Mouse (Mus musculus): ENCODE data around the gene Cmc4.

Cmc4 gene

GRCm38 (mm10) chrX:75415936-75416785 lies at the start of gene Cmc4, which contains the start of the genes Mtcp1 and Brcc3:
Gene Cmc4 (minus strand): TSS chrX:75416584.
Gene Mtcp1 (minus strand): TSS chrX:75416588.
Gene Brcc3 (plus strand): TSS chrX:75416628.
- in situ Hi-C loops (cut with MboI): no loop called here

DNA sequence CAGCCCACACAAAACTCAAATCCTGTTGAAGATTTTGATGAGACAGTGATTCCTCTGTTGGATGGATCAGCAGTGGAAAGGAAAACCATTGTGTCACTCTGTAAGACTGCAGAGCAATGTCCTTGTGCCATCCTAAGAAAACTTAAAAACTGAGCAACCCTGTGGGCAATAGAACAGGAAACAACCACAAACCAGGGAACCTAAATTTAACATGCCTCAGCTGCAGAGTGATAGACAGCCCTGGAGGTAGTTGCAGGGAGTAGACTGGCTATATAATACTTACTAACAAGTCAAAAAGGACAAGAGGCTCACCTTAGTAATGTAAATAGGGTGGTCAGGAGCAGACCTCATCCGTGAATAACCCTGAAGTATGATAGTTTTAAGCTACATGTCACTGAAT lies 38.2 kb upstream of the Cmc4 start:
- in situ Hi-C loops (cut with MboI): no loop called here

- in situ Hi-C loops (cut with MboI): no loop called here
Measured at GRCm38 (mm10) chrX:75409711-75410110, 6.7 kb downstream of the Cmc4 start.

DNA sequence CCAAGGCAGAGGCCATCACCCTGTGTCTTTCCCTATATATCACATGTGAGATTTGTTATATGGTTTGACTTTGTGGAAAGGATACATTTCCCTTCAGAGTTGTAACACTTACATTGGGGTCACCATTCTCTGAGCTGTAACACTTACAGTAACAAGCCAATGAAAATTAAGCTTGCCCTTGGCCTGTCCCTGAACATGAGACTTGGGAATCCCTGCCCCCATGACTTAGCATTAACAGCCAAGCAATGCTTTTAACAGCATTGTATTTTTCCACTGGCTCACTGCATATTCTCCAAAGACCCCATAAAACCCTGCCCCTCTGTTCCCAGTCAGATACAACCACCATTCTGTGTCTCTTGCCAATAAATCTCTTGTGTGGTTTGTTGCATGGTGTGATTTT lies 13.0 kb downstream of the Cmc4 start:
- in situ Hi-C loops (cut with MboI): no loop called here

DNA sequence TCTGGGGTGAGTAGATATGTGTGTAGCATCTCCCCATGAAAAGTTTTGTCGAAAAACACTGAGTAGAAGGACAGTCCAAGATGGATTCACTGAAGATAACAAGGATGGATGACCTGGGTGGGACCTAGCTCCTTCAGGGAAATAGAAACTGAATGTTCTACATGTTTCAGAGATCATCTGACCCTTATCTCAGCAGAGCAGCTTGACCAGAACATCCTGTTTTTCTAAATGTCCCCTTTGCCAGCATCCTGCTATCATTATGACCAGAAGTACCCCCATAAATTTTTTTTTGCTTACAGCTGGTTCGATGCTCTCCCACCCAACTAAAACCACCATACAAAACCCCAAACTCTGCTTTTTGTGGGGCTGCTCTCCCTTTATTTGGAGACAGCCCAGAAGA lies 13.7 kb downstream of the Cmc4 start:
- in situ Hi-C loops (cut with MboI): no loop called here

DNA sequence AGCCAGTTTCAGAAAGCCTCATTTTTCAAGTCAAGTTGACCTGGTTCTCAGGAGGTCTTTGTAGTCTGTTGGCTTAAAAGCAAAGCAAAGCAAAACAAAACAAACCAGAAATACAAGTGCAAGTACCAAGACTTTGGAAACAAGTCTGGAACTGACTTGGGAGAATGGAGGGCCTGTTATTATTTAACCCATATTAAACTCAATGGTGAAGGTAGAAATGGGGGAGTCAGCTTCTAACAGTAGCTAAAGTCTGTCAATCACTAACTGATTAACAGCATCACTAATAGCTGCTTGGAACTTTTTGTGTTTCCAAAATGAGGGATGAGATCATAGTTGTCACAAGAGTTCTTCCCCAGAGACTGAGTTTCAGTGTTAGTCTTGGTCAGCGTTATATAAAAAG lies 16.9 kb downstream of the Cmc4 start:
- in situ Hi-C loops (cut with MboI): no loop called here

- in situ Hi-C loops (cut with MboI): no loop called here
Measured at GRCm38 (mm10) chrX:75382195-75382771, 34.1 kb downstream of the Cmc4 start, which contains the start of the genes Fundc2 and F8. Gene Fundc2 (plus strand): TSS chrX:75382399. Gene F8 (minus strand): TSS chrX:75382615.

DNA sequence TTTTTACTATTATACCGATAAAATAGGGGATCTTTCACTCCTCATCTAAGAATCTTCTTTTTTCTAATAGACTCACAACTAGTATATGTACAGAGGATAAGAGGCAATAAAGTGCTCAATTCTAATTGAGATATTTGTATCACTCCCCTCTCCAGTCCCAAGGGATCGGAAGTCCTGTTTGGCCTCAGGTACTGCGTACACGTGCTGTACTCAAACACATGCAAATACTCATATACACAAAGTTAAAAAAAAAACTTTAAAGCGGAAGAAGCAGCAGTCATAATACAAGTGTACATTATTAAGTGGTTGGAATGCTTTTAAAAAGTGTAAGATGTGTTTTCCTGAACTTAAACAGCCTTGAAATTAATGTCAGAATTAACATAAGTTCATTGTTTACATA lies 34.7 kb downstream of the Cmc4 start:
- in situ Hi-C loops (cut with MboI): no loop called here

DNA sequence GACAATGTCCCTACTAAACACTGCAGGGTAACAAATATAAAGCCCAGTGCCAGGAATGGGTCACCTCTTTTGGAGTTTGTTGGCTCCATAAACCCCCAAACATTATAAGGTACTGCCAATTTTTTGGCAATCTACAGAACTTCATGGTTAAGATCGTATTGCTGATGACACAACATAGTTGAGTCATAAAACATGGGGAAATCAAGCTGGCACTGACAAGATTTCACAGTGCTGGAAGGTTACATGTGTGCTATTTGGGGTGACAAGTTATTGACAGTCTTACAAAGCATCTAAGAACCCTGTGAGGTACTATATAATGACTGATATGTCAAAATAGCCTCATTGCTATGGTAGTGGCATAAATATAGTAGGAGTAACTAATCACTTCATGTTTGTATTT lies 35.2 kb downstream of the Cmc4 start:
- in situ Hi-C loops (cut with MboI): no loop called here

DNA sequence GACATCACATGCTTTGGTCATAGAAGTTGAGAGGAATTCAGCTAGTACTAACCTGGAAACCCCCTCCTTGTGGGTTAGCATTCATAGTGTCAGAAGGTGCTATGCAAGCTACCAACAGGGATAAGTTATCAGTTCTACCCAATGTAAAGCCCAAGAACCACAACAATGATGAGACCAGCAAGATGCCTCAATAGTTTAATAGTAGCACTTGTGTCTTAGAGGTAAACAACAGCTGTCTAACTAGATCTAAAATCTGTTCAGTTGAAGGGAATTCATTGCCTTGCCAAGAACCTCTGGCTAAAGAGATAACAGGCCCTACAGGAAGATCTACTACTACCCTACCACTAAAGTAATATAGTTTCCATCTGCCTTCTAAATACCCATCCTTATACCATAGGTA lies 39.6 kb downstream of the Cmc4 start:
- in situ Hi-C loops (cut with MboI): no loop called here

GRCm38 (mm10) chrX:75372666-75373425 lies 43.5 kb downstream of the Cmc4 start:
- in situ Hi-C loops (cut with MboI): no loop called here

DNA sequence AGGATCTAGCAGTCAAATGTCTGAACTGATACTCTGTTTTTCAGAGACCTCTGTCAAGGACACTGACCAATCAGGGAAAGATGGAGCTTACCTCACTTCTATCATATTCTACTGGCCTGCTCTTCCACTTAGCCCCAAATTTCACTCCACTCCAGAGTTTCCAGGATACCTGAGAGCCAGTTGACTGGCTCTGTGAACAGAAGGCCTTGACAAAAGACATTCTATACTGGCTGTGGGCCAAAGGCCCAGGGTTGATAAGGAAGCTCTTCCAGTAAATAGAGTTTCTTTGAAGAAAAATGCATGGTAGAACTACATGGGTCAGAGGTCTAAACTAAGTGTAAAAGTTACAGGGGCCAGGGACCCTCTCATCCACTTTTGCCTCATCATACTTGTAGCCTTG lies 46.2 kb downstream of the Cmc4 start:
- in situ Hi-C loops (cut with MboI): no loop called here
